Mouse (Mus musculus) left cerebral cortex, adult 9 months (tissue): ENCODE measurements around the gene Col19a1.

ENCODE experiments used
- DNase-seq, 2 experiments: peaks; one replicate each; pipeline ENCODE4 v3.0.0; 2022; ENCODE audit warnings: low spot score in 2 of 2

Col19a1 gene

GRCm38 (mm10) chr1:24587141-24587541 lies at the start of gene Col19a1:
Gene Col19a1 (minus strand): TSS chr1:24587472.
- DNase-seq, result peak in 1 of 2 experiments; percentile 41

- DNase-seq, result peak; percentile 4 to 47
Observed at GRCm38 (mm10) chr1:24633553-24634132, 46.4 kb upstream of the Col19a1 start.

- DNase-seq, result peak in 1 of 2 experiments; percentile 43
Observed at GRCm38 (mm10) chr1:24612556-24612955, 25.3 kb upstream of the Col19a1 start.

- no peak for DNase-seq
Observed at GRCm38 (mm10) chr1:24595096-24595495, 7.8 kb upstream of the Col19a1 start.

- DNase-seq, result peak in 1 of 2 experiments; percentile 38
Observed at GRCm38 (mm10) chr1:24586370-24587140, 717 bp downstream of the Col19a1 start.

- DNase-seq, result no peak
Observed at GRCm38 (mm10) chr1:24572602-24573001, 14.7 kb downstream of the Col19a1 start.

- no peak for DNase-seq
Observed at GRCm38 (mm10) chr1:24564113-24564512, 23.2 kb downstream of the Col19a1 start.

GRCm38 (mm10) chr1:24558005-24558404 lies 29.3 kb downstream of the Col19a1 start:
- DNase-seq, result peak in 1 of 2 experiments; percentile 9

- DNase-seq, result peak; percentile 4
Observed at GRCm38 (mm10) chr1:24553462-24553861, 33.8 kb downstream of the Col19a1 start.

- no peak for DNase-seq
Observed at GRCm38 (mm10) chr1:24550560-24551280, 36.6 kb downstream of the Col19a1 start.

- no peak for DNase-seq
Observed at GRCm38 (mm10) chr1:24550031-24550430, 37.2 kb downstream of the Col19a1 start.

- no peak for DNase-seq
Observed at GRCm38 (mm10) chr1:24549050-24549449, 38.2 kb downstream of the Col19a1 start.

GRCm38 (mm10) chr1:24547574-24547973 lies 39.7 kb downstream of the Col19a1 start:
- no peak for DNase-seq

GRCm38 (mm10) chr1:24539852-24540251 lies 47.4 kb downstream of the Col19a1 start:
- no peak for DNase-seq

GRCm38 (mm10) chr1:24527194-24527593 lies 60.1 kb downstream of the Col19a1 start:
- no peak for DNase-seq

GRCm38 (mm10) chr1:24517462-24517861 lies 69.8 kb downstream of the Col19a1 start:
- DNase-seq, result no peak

GRCm38 (mm10) chr1:24515341-24515740 lies 71.9 kb downstream of the Col19a1 start:
- no peak for DNase-seq

- DNase-seq, result no peak
Observed at GRCm38 (mm10) chr1:24511536-24511935, 75.7 kb downstream of the Col19a1 start.

GRCm38 (mm10) chr1:24495400-24495799 lies 91.9 kb downstream of the Col19a1 start:
- no peak for DNase-seq

- DNase-seq, result no peak
Observed at GRCm38 (mm10) chr1:24484161-24484560, 103.1 kb downstream of the Col19a1 start.

GRCm38 (mm10) chr1:24471096-24471710 lies 116.1 kb downstream of the Col19a1 start:
- no peak for DNase-seq

- DNase-seq, result no peak
Observed at GRCm38 (mm10) chr1:24470633-24471032, 116.6 kb downstream of the Col19a1 start.
